Mouse (Mus musculus): ENCODE data around the gene Hsd17b1.

DNA sequence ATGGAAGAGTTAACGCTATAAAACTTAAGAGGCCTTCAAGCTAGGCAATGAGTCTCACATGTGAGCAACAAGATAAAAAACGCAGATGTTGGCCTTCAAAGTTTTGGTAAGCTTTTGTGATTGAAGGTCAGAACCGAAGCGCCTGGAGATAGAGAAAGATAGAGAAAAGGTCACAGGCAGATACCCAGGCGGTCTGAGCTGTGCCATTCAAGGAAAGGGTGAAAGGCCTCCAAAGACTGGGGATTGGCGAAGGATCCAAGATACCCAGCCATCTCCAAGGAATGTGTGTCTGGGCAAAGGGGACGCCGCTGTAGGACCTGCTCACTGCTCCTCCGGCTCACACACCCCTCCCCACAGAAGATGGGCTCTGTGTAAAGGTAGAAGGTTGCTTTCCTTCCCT is 13.2 kb upstream of the Hsd17b1 start:
- no peak for TF ChIP-seq CTCF (IDR thresholded peaks at IDR 0.05 in 2 of 3, conservative IDR thresholded peaks at IDR 0.05 in 1 of 3; ENCODE audit: control insufficient read depth in 1 of 3, insufficient read depth in 1 of 3, low read depth in 2 of 3, low read length in 3 of 3, poor library complexity in 1 of 3, severe bottlenecking in 1 of 3)
- no peak for TF ChIP-seq EP300 (IDR thresholded peaks at IDR 0.05; ENCODE audit: low read depth in 1 of 2, low read length in 2 of 2)
- no peak for TF ChIP-seq POLR2A (IDR thresholded peaks at IDR 0.05; ENCODE audit: control insufficient read depth in 1 of 2, insufficient read depth in 1 of 2, low read depth in 1 of 2, low read length in 2 of 2, poor library complexity in 1 of 2)
- no peak for TF ChIP-seq SMC3 (IDR thresholded peaks at IDR 0.05; ENCODE audit: low read depth, low read length)
- no peak for TF ChIP-seq GATA1 (IDR thresholded peaks at IDR 0.05; ENCODE audit: low read depth, low read length)
- no peak for TF ChIP-seq RAD21 (IDR thresholded peaks at IDR 0.05; ENCODE audit: low read depth, low read length)
- no peak for TF ChIP-seq CHD1 (IDR thresholded peaks at IDR 0.05; ENCODE audit: low read depth, low read length)
- TF ChIP-seq NELFE (IDR thresholded peaks at IDR 0.05; ENCODE audit: low read depth, low read length): no peak
- no peak for TF ChIP-seq BHLHE40 (IDR thresholded peaks at IDR 0.05; ENCODE audit: borderline replicate concordance, low read depth, low read length)
- TF ChIP-seq MAFK (IDR thresholded peaks at IDR 0.05; ENCODE audit: borderline replicate concordance, low read depth, low read length): no peak
- TF ChIP-seq TBP (IDR thresholded peaks at IDR 0.05; ENCODE audit: low read depth, low read length): no peak
- no peak for TF ChIP-seq JUND (IDR thresholded peaks at IDR 0.05; ENCODE audit: low read depth, low read length)
- TF ChIP-seq TCF12 (IDR thresholded peaks at IDR 0.05; ENCODE audit: low read depth, low read length): no peak

Measured in MEL (cell line).